Mouse (Mus musculus): ENCODE measurements at regions not wholly inside any gene's neighbourhood (a gene's known extent, or its start where the extent isn't known, plus 50 kb on each side); places are given as distances from the start of the nearest gene placed in this dataset.

DNA sequence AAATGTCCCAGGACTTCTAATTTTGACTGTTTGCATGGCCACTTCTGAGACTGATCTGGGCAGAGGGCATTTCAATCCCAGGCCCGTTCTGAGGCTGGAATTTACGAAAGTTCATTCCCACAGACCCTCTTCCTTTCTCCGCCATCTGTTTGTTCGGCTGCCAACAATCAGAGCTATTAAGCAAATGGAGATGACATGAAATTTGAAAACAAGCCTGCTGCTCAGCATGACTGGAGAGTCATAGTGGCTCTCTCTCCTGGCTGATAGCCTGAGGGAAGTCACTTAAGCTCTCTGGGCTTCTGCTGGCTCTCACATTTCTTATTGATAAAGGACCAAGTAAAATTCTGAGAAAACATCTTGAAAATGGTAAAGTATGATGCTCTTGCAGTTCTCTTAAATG is 85.9 kb downstream of the Otud1 start:
- H3K27ac ChIP-seq (ENCODE audit: insufficient read depth, low read depth, low read length): no peak overlapping the region
- 56% methylated on average over 4 of the region's 4 CpGs for WGBS
- no peaks in the 10 kb centered on the region for H3K4me1 ChIP-seq (ENCODE audit: control insufficient read depth, insufficient read depth, low read length)
- H3K4me3 ChIP-seq (ENCODE audit: insufficient read depth, low read depth, low read length): no peak overlapping the region
- TF ChIP-seq CTCF (IDR thresholded peaks at IDR 0.05; ENCODE audit: insufficient read depth, low read depth, low read length) (no peak), POLR2A (IDR thresholded peaks at IDR 0.05; ENCODE audit: insufficient read depth, low read depth, low read length) (no peak)

DNA sequence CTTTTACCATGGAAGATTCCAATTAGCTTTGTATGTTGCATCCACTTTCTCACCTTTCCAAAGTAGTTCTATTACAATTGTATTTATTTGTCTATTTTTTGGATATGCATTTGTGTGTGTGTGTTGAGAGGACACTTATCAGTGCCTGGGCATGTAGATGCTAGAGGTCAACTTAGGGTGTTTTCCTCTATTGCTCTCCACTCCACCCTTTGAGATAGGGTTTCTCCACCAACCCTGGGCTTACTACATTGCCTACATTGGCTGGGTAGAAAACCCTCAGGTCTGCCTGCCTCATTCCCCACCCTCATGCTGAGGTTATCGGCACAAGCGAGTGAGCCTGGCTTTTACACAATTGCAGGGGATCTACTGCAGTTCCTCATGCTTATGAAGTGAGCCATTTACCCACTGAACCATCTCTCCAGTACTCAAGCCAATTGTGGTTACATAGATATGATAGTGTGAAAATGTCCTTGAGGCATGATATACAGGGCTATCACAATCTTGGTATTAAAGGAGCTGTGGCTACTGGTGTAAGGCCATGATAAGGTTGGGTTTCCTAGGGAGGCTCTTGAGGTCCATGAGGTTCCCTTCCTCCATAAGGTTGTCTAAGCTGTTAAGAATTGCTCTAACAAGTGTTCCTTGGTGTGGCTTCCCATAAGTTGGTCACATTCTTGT is 87.6 kb downstream of the Otud1 start:
- no peaks in the 10 kb centered on the region for H3K4me1 ChIP-seq (ENCODE audit: control insufficient read depth, insufficient read depth, low read length)
- 98% methylated on average over 2 of the region's 2 CpGs for WGBS
- H3K27ac ChIP-seq (ENCODE audit: insufficient read depth, low read depth, low read length): no peak overlapping the region
- no peak overlapping the region for H3K4me3 ChIP-seq (ENCODE audit: insufficient read depth, low read depth, low read length)
- TF ChIP-seq POLR2A (IDR thresholded peaks at IDR 0.05; ENCODE audit: insufficient read depth, low read depth, low read length) (no peak), CTCF (IDR thresholded peaks at IDR 0.05; ENCODE audit: insufficient read depth, low read depth, low read length) (no peak)

DNA sequence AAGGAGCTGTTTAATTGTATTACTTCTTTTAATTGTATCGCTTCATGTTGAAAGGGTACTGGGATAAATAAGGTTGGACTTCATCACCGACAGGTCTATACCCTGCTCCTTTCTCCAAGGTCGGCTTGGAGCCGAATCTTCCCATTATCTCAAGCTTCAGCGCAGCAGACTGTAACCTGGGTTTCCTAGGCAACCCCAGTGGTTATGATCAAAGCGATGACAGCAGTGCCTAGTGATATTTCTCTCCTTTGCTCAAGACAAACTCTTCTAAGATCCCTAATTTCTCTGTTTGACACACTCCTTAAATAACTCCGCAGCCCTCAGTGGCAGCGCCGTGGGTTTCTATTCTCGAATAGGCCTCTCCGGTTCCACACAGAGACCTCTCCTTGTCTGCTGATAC is 95.2 kb downstream of the Otud1 start:
- 79% methylated on average over 11 of the region's 11 CpGs for WGBS
- Histone ChIP-seq H3K4me1 (ENCODE audit: control insufficient read depth, insufficient read depth, low read length) (no peaks in the 10 kb centered on the region), H3K27ac (ENCODE audit: insufficient read depth, low read depth, low read length) (no peak overlapping the region), H3K4me3 (ENCODE audit: insufficient read depth, low read depth, low read length) (no peak overlapping the region)
- TF ChIP-seq CTCF (IDR thresholded peaks at IDR 0.05; ENCODE audit: insufficient read depth, low read depth, low read length): no peak
- TF ChIP-seq POLR2A (IDR thresholded peaks at IDR 0.05; ENCODE audit: insufficient read depth, low read depth, low read length): no peak

DNA sequence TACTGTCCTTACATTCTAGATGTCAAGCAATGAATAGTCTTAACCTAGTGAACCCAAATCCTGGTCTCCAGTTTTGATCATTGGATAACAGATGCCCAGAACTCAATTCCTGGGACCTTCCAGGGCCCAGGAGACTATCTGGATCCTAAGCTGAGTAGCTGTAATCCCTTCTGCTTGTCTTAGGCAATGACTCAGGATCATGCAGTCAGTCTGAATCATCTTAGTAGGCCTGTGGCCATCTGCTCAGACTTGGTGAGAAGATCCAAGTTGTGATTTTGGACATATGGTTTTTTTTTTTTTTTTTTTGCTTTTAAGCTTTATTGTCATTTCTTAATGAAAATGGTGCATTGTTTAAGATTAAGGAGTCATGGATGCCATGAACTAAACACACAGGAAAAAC is 95.9 kb downstream of the Otud1 start:
- TF ChIP-seq POLR2A (IDR thresholded peaks at IDR 0.05; ENCODE audit: insufficient read depth, low read depth, low read length): no peak
- Histone ChIP-seq H3K4me3 (ENCODE audit: insufficient read depth, low read depth, low read length) (no peak overlapping the region), H3K27ac (ENCODE audit: insufficient read depth, low read depth, low read length) (no peak overlapping the region), H3K4me1 (ENCODE audit: control insufficient read depth, insufficient read depth, low read length) (no peaks in the 10 kb centered on the region)

GRCm38 (mm10) chr2:19757910-19758309 is 100.4 kb downstream of the Otud1 start:
- 32% methylated on average over 4 of the region's 4 CpGs for WGBS
- no peak overlapping the region for H3K4me3 ChIP-seq (ENCODE audit: insufficient read depth, low read depth, low read length)

GRCm38 (mm10) chr2:19759169-19759568 is 101.6 kb downstream of the Otud1 start:
- Histone ChIP-seq H3K27ac (ENCODE audit: insufficient read depth, low read depth, low read length) (0 out of 2 replicates have a peak overlapping the region, but pooled peaks have one; percentile 45), H3K4me1 (ENCODE audit: control insufficient read depth, insufficient read depth, low read length) (0 out of 2 replicates have a peak, but pooled peaks cover 6% of the 10 kb centered on the region), H3K4me3 (ENCODE audit: insufficient read depth, low read depth, low read length) (no peak overlapping the region)
- TF ChIP-seq POLR2A (IDR thresholded peaks at IDR 0.05; ENCODE audit: insufficient read depth, low read depth, low read length) (no peak), CTCF (IDR thresholded peaks at IDR 0.05; ENCODE audit: insufficient read depth, low read depth, low read length) (no peak)
- 50% methylated on average over 2 of the region's 2 CpGs for WGBS

More at GRCm38 (mm10) chr2:19757910-19758309, 100.4 kb downstream of the Otud1 start:
- Histone ChIP-seq H3K27ac (ENCODE audit: insufficient read depth, low read depth, low read length) (no peak overlapping the region), H3K4me1 (ENCODE audit: control insufficient read depth, insufficient read depth, low read length) (0 out of 2 replicates have a peak, but pooled peaks cover 6% of the 10 kb centered on the region)
- TF ChIP-seq POLR2A (IDR thresholded peaks at IDR 0.05; ENCODE audit: insufficient read depth, low read depth, low read length): no peak
- no peak for TF ChIP-seq CTCF (IDR thresholded peaks at IDR 0.05; ENCODE audit: insufficient read depth, low read depth, low read length)

DNA sequence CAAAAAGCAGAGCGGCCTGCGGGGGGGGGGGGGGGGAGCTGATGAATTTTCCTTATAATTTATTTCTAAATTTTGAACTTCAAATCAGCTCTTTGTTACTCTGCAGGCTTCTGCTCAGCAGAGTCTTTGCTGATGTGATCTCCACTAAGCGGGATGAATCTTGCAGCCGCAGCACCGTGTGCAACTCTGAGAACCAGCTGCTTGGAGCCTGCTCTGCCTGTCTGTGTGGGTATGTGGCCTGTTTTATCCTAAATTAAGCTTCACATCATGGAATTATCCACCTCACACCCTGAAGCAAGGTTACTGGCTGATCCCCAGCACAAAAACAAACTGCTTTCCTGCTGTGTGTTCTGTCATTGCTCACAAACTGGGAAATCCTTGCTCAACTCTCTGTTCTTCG is 102.0 kb downstream of the Otud1 start:
- peak overlapping the region; percentile 66; the same call in 1 of the 2 replicates for H3K27ac ChIP-seq (ENCODE audit: insufficient read depth, low read depth, low read length)
- WGBS: 46% methylated on average over 6 of the region's 6 CpGs
- H3K4me1 ChIP-seq (ENCODE audit: control insufficient read depth, insufficient read depth, low read length): 0 out of 2 replicates have a peak, but pooled peaks cover 6% of the 10 kb centered on the region
- no peak overlapping the region for H3K4me3 ChIP-seq (ENCODE audit: insufficient read depth, low read depth, low read length)
- TF ChIP-seq POLR2A (IDR thresholded peaks at IDR 0.05; ENCODE audit: insufficient read depth, low read depth, low read length) (no peak), CTCF (IDR thresholded peaks at IDR 0.05; ENCODE audit: insufficient read depth, low read depth, low read length) (no peak)

DNA sequence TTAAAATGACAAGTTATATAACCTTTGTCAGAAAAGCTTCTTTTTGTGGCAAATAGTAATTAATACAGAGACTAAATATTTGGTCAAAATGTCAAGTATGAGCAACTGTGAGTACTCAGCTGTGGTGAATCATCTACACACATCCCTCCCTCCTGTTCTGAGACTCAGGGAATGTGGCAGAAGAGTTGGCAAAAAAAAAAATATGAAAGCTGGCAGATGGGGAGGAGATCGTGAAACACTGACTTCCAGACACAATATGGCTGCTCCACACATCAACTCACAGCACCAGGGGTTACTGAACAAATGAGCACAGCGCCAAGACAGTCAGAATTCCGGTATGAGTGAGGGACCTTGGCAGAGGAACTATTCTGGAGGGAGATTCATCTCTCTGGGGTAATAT is 105.4 kb downstream of the Otud1 start:
- 0 out of 2 replicates have a peak, but pooled peaks cover 6% of the 10 kb centered on the region for H3K4me1 ChIP-seq (ENCODE audit: control insufficient read depth, insufficient read depth, low read length)
- TF ChIP-seq CTCF (IDR thresholded peaks at IDR 0.05; ENCODE audit: insufficient read depth, low read depth, low read length) (no peak), POLR2A (IDR thresholded peaks at IDR 0.05; ENCODE audit: insufficient read depth, low read depth, low read length) (no peak)
- no peak overlapping the region for H3K4me3 ChIP-seq (ENCODE audit: insufficient read depth, low read depth, low read length)
- 72% methylated on average over 3 of the region's 3 CpGs for WGBS
- H3K27ac ChIP-seq (ENCODE audit: insufficient read depth, low read depth, low read length): no peak overlapping the region

DNA sequence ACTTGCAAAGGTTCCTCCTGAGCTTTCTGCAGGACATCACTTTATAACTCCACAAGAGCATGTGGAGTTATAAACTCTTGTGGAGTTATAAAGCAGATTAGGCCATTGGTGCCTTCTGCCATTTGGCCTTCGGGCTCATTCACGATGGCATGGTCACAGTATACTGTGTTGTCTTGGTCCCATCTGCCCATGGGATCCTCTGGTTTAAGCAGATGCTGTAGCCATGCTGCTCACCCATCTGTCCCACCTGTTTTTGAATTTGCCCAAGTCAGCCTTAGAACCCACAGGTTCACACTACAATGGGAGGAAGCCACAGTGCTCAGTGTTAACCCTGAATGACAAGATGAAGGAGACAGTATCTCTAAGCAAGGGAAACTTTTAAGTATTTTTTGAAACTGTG is 124.7 kb upstream of the Etl4 start:
- TF ChIP-seq POLR2A (IDR thresholded peaks at IDR 0.05; ENCODE audit: insufficient read depth, low read depth, low read length) (no peak), CTCF (IDR thresholded peaks at IDR 0.05; ENCODE audit: insufficient read depth, low read depth, low read length) (no peak)
- no peak overlapping the region for H3K4me3 ChIP-seq (ENCODE audit: insufficient read depth, low read depth, low read length)
- 95% methylated on average over 2 of the region's 2 CpGs for WGBS

More for the DNA sequence above, 124.7 kb upstream of the Etl4 start:
- no peak overlapping the region for H3K27ac ChIP-seq (ENCODE audit: insufficient read depth, low read depth, low read length)
- H3K4me1 ChIP-seq (ENCODE audit: control insufficient read depth, insufficient read depth, low read length): no peaks in the 10 kb centered on the region

Data from olfactory bulb, adult 2 months (tissue).